Mouse (Mus musculus) cortical plate, adult 2 months (tissue): ENCODE measurements around the gene Itpr2. TPM values are rescaled to one million over a fixed set of nuclear protein-coding genes. Genes with fewer than 3 reads are reported as not detected.

Source experiments
- H3K27ac ChIP-seq: fragments of 200-500 bp; 2 replicates; pipeline ENCODE4 v1.5.1; 2012; ENCODE audit warnings: low read length, control low read depth, inconsistent platforms; ENCODE audit not compliant: insufficient read depth
- H3K4me1 ChIP-seq: fragments of 200-500 bp; 2 replicates; pipeline ENCODE4 v1.6.1; 2011; ENCODE audit warnings: low read length; ENCODE audit not compliant: control insufficient read depth, insufficient read depth
- H3K4me3 ChIP-seq: fragments of 200-500 bp; 2 replicates; pipeline ENCODE4 v1.5.1; 2011; ENCODE audit warnings: mild to moderate bottlenecking, low read length, control low read depth; ENCODE audit not compliant: insufficient read depth
- CTCF ChIP-seq: fragments of 200-500 bp; IDR thresholded peaks from 2 replicates; pipeline ENCODE4 v1.5.1; 2011; ENCODE audit warnings: mild to moderate bottlenecking, control low read depth, low read length; ENCODE audit not compliant: insufficient read depth; ENCODE audit errors: extremely low read depth
- POLR2A ChIP-seq: fragments of 200-500 bp; IDR thresholded peaks from 2 replicates; pipeline ENCODE4 v1.6.1; 2011; ENCODE audit warnings: mild to moderate bottlenecking, low read length, control low read depth; ENCODE audit not compliant: insufficient read depth; ENCODE audit errors: extremely low read depth
- polyA plus RNA-seq: library from polyadenylated mRNA; depleted of rRNA; stranded (reverse); fragments of >200 nt; gene quantifications from 2 replicates; pipeline ENCODE4 v1.2.3, GENCODE M21; 2012

Itpr2 gene
- polyA plus RNA-seq, 1 experiment = 8.5 TPM

DNA sequence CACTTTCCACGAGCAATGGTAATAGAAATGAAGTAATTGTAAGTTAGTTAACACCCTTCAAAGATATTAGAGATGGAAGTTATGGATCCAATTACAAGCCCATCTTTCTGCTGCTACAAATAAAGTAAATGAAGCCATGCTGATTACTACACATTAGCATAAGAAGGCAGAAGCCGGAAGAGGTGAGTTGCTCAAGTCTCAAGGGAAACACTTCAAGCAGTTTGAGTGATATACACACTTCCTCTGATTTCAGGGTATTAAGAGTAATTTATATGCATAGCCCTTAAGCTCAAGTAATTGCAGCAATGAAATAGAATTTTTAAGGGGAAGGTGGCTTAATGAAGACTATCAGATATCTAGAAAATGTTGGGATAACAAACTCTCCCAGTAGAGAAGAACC, 286.7 kb downstream of the Itpr2 start:
- TF ChIP-seq CTCF (no peak), POLR2A (no peak)
- Histone ChIP-seq H3K4me1 (no peaks in the 10 kb centered on the region), H3K27ac (no peak overlapping the region), H3K4me3 (no peak overlapping the region)

DNA sequence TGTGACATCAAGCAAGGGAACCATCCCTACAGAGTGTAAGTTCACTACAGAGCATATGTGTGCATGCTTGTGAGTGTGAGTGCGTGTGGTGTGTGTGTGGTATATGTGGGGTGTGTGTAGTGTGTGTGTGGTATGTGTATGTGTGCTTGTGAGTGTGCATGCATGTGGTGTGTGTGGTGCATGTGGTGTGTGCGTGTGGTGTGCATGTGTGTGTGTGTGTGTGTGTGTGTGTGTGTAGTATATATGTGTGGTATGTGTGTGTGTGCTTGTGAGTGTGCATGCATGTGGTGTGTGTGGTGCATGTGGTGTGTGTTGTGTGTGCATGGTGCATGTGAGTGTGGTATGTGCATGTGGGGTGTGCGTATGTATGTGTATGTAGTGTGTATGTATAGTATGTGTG, 289.7 kb downstream of the Itpr2 start:
- Histone ChIP-seq H3K4me1 (no peaks in the 10 kb centered on the region), H3K4me3 (no peak overlapping the region), H3K27ac (no peak overlapping the region)
- no peak for TF ChIP-seq CTCF
- TF ChIP-seq POLR2A = no peak

- H3K4me3 ChIP-seq = no peak overlapping the region
- TF ChIP-seq POLR2A (no peak), CTCF (no peak)
- H3K27ac ChIP-seq = no peak overlapping the region
- H3K4me1 ChIP-seq = no peaks in the 10 kb centered on the region
These were observed 290.8 kb downstream of the Itpr2 start for GRCm38 (mm10) chr6:146211233-146211632.

GRCm38 (mm10) chr6:146208983-146209382, 293.0 kb downstream of the Itpr2 start:
- Histone ChIP-seq H3K4me1 (no peaks in the 10 kb centered on the region), H3K27ac (no peak overlapping the region), H3K4me3 (no peak overlapping the region)
- TF ChIP-seq CTCF = no peak
- no peak for TF ChIP-seq POLR2A

DNA sequence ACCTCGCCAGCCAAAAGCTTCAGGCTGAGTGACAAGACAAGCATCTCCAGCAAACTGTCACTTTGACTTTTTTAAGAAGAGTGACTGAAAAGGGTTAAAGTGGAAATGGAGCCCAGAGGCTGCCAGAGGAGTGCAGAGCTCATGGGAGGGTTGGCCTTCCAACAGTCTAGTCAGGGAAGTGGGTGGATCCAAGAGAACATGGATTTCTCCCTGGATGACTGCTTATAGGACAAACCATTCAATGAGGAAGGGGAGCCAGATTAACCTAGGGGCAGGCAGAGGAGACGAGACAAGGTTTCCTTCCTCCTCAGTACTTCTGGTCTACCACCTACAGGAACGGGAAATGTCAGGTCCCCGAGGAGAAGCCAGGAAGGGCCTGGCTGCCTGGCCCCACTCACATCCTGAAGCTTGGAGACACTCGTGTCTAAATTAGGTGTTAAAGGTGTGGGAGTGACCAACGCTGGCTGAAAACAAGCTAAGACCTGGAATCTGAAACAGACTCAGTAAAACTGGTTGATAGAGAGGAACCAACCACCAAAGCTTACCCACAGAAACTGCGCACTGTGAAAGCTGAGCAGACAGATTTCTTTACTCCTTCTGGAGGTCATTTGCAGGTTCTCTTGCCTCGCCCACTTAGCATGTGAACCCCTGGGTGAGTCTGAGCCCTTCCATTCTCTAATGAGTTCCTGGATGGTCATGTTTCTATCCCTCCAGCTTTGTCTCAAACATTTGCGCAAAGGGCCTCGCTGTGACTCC, 294.6 kb downstream of the Itpr2 start:
- Histone ChIP-seq H3K4me3 (no peak overlapping the region), H3K4me1 (no peaks in the 10 kb centered on the region), H3K27ac (no peak overlapping the region)
- TF ChIP-seq POLR2A = no peak
- TF ChIP-seq CTCF = no peak

- TF ChIP-seq POLR2A (no peak), CTCF (no peak)
- Histone ChIP-seq H3K4me1 (no peaks in the 10 kb centered on the region), H3K4me3 (no peak overlapping the region), H3K27ac (no peak overlapping the region)
These were observed 296.9 kb downstream of the Itpr2 start for GRCm38 (mm10) chr6:146205136-146205535.

DNA sequence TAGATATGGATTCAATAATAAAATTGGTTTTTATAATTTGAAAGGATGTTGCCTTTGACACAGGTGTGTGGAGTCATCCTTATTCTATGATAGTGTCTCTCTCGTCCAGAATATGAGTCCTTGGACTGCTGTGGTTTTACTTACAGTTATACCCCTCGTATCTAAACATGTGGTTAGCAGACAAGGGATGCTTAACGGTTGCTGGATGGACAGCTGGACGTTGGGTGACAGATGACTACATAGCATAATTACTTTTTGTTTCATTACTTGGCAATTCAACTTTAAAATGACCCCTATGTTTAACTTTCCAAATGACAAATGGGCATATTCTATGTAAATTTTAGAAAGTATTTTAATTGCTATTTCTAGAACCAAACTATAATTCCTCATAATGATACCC, 297.6 kb downstream of the Itpr2 start:
- H3K4me3 ChIP-seq = no peak overlapping the region
- no peak for TF ChIP-seq POLR2A
- no peak for TF ChIP-seq CTCF
- H3K4me1 ChIP-seq = no peaks in the 10 kb centered on the region
- H3K27ac ChIP-seq = no peak overlapping the region

GRCm38 (mm10) chr6:146197868-146198379, 304.1 kb downstream of the Itpr2 start:
- no peak overlapping the region for H3K27ac ChIP-seq
- no peak for TF ChIP-seq POLR2A
- TF ChIP-seq CTCF = no peak
- H3K4me3 ChIP-seq = no peak overlapping the region
- no peaks in the 10 kb centered on the region for H3K4me1 ChIP-seq

- Histone ChIP-seq H3K4me1 (no peaks in the 10 kb centered on the region), H3K4me3 (no peak overlapping the region), H3K27ac (no peak overlapping the region)
- no peak for TF ChIP-seq POLR2A
- no peak for TF ChIP-seq CTCF
These were observed 305.3 kb downstream of the Itpr2 start for GRCm38 (mm10) chr6:146196701-146197100.

DNA sequence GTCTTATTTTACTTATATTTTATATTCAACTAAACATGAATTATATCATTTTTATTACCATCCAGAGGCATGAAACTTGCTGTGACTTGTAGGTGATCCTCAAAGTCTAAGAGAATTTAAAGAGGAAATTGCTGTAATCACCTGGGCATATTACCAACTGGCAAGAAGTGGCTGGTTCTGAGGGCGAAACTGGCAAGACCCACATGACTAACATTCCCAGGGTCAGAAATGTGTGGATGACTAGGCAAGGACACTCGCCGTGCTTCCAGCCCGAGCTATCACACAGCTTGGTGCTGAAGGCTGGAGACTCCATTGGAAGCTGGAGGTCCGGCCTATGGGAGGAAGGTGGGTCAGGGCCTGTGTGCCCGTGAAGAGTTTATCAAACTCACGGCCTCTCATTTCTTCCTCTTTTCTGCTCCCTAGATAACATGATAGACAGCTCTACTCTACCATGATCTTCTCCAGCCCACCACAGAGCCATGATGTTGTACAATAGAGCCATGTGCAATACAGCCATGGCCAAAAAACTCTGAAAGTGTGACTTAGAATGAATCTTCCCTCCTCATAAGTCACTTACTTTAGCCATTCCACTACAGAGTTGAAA, 306.1 kb downstream of the Itpr2 start:
- Histone ChIP-seq H3K27ac (no peak overlapping the region), H3K4me3 (no peak overlapping the region), H3K4me1 (no peaks in the 10 kb centered on the region)
- no peak for TF ChIP-seq CTCF
- no peak for TF ChIP-seq POLR2A
